Comparison of ENCODE assay signal across 38 mouse cellular contexts in the genomic region with DNA sequence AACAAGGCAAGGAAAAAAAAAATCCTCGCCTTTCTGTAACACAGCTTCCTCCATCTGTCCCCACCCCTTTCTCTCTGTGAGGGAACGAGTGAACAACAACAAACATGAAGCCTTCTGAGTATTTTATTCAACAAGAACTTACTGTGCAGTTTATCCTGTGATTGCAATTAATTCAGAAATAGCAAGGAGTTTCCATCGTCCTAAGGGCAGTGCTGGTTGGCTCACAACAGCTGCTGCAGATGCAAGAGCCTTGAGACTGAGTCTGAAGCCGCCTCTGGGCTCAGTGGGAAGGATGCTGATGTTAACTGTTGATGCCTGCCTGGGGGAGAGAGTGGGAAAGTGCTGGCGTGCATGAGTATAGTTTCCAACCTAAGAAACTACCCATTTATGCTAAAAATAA. TPM values are rescaled to one million over a fixed set of nuclear protein-coding genes. Genes with fewer than 3 reads are reported as not detected.
DNase-seq lines count a peak whose midpoint lies in the region; ATAC-seq lines count a peak whose summit lies in the region.
"Had no signal": no experiment of that assay in that cellular context is flagged by ENCODE, and none has a peak within 500 bp of the region (broad histone marks: within the 10 kb centered on the region; RNA-seq: fewer than 3 reads in every experiment).

No protein-coding gene starts in this region.

- H3K9ac ChIP-seq in forebrain, embryonic 16.5 days (replicated peaks; ENCODE audit: low read depth, low read length) = no peak overlapping the region
- H3K9ac ChIP-seq in forebrain, embryonic 14.5 days (ENCODE audit: low read length) = no peak overlapping the region
- H3K9ac ChIP-seq in hindbrain, embryonic 13.5 days = no peak overlapping the region
- no peak overlapping the region for H3K9ac ChIP-seq in hindbrain, embryonic 12.5 days
- no peak overlapping the region for H3K9ac ChIP-seq in neural tube, embryonic 13.5 days
- H3K9ac ChIP-seq: heart, embryonic 15.5 days; intestine, embryonic 15.5 days; limb, embryonic 15.5 days; liver, embryonic 13.5 days; neural tube, embryonic 15.5 days had no signal

- no peaks in the 10 kb centered on the region for H3K27me3 ChIP-seq in forebrain, embryonic 16.5 days (replicated peaks; ENCODE audit: control insufficient read depth, insufficient read depth, low read length)
- no peaks in the 10 kb centered on the region for H3K27me3 ChIP-seq in forebrain, embryonic 14.5 days (replicated peaks; ENCODE audit: control insufficient read depth, insufficient read depth, low read length)
- 0 out of 2 replicates have a peak, but pooled peaks cover 8% of the 10 kb centered on the region for H3K27me3 ChIP-seq in hindbrain, embryonic 13.5 days
- no peaks in the 10 kb centered on the region for H3K27me3 ChIP-seq in hindbrain, embryonic 12.5 days
- H3K27me3 ChIP-seq in neural tube, embryonic 13.5 days = peaks cover 10% of the 10 kb centered on the region
- H3K27me3 ChIP-seq: heart, embryonic 15.5 days; intestine, embryonic 15.5 days; limb, embryonic 15.5 days; liver, embryonic 13.5 days; neural tube, embryonic 15.5 days had no signal

- no peaks in the 10 kb centered on the region for H3K9me3 ChIP-seq in forebrain, embryonic 16.5 days (ENCODE audit: control insufficient read depth, low read length)
- H3K9me3 ChIP-seq in forebrain, embryonic 14.5 days (replicated peaks; ENCODE audit: control insufficient read depth, low read length) = no peaks in the 10 kb centered on the region
- no peaks in the 10 kb centered on the region for H3K9me3 ChIP-seq in hindbrain, embryonic 13.5 days
- H3K9me3 ChIP-seq in hindbrain, embryonic 12.5 days (replicated peaks) = no peaks in the 10 kb centered on the region
- H3K9me3 ChIP-seq in neural tube, embryonic 13.5 days = no peaks in the 10 kb centered on the region
- H3K9me3 ChIP-seq: heart, embryonic 15.5 days; intestine, embryonic 15.5 days; limb, embryonic 10.5 days; limb, embryonic 15.5 days; liver, embryonic 13.5 days; neural tube, embryonic 15.5 days had no signal

- no peak for DNase-seq in forebrain, embryonic 14.5 days (ENCODE audit: low spot score)
- DNase-seq in layer of hippocampus, adult 9-11 months = peak; percentile 34
- DNase-seq in layer of hippocampus, postnatal 36 days = no peak
- DNase-seq in neural tube, embryonic 10.5 days (ENCODE audit: extremely low spot score, low spot score) = no peak
- DNase-seq: adrenal gland, postnatal 25 days; cerebellum, adult 2 months; cerebellum, postnatal 14 days; gastrocnemius, postnatal 10 days; kidney, adult 2 months; liver, embryonic 13.5 days; lung, adult 2 months; lung, postnatal 14 days; retina, postnatal 1 day; right cerebral cortex, postnatal 14 days; thymus, postnatal 4 days had no signal

- H3K27ac ChIP-seq in forebrain, embryonic 16.5 days (ENCODE audit: low read length) = peak overlapping the region; percentile 75
- no peak overlapping the region for H3K27ac ChIP-seq in forebrain, embryonic 14.5 days (ENCODE audit: low read depth, low read length)
- peak overlapping the region; percentile 61; the same call in 1 of the 2 replicates for H3K27ac ChIP-seq in hindbrain, embryonic 13.5 days
- no peak overlapping the region for H3K27ac ChIP-seq in hindbrain, embryonic 12.5 days
- H3K27ac ChIP-seq in neural tube, embryonic 13.5 days (replicated peaks) = peak overlapping the region; percentile 2; the same call in 1 of the 2 replicates
- H3K27ac ChIP-seq: heart, embryonic 15.5 days; hindbrain, postnatal 0 days; intestine, embryonic 15.5 days; kidney, postnatal 0 days; limb, embryonic 10.5 days; limb, embryonic 15.5 days; liver, embryonic 13.5 days; neural tube, embryonic 15.5 days had no signal

- ATAC-seq in forebrain, embryonic 16.5 days = peak; percentile 30
- ATAC-seq in forebrain, embryonic 14.5 days = no peak
- ATAC-seq in hindbrain, embryonic 13.5 days (ENCODE audit: low FRiP score) = no peak
- no peak for ATAC-seq in hindbrain, embryonic 12.5 days (ENCODE audit: low FRiP score)
- no peak for ATAC-seq in neural tube, embryonic 13.5 days (ENCODE audit: low read depth)
- ATAC-seq: hindbrain, postnatal 0 days; intestine, embryonic 15.5 days; Patski had no signal

- 41% methylated on average over 5 of the region's 5 CpGs for WGBS in forebrain, embryonic 16.5 days
- 65% methylated on average over 5 of the region's 5 CpGs for WGBS in forebrain, embryonic 14.5 days
- WGBS in hindbrain, embryonic 13.5 days = 58% methylated on average over 5 of the region's 5 CpGs
- WGBS in hindbrain, embryonic 12.5 days = 66% methylated on average over 5 of the region's 5 CpGs
- WGBS in neural tube, embryonic 13.5 days = 61% methylated on average over 5 of the region's 5 CpGs

- H3K4me2 ChIP-seq in forebrain, embryonic 16.5 days (ENCODE audit: low read length) = no peak overlapping the region
- H3K4me2 ChIP-seq in forebrain, embryonic 14.5 days (ENCODE audit: low read length) = no peak overlapping the region
- no peak overlapping the region for H3K4me2 ChIP-seq in hindbrain, embryonic 13.5 days
- no peak overlapping the region for H3K4me2 ChIP-seq in hindbrain, embryonic 12.5 days (replicated peaks)
- no peak overlapping the region for H3K4me2 ChIP-seq in neural tube, embryonic 13.5 days
- H3K4me2 ChIP-seq: heart, embryonic 15.5 days; intestine, embryonic 15.5 days; limb, embryonic 15.5 days; liver, embryonic 13.5 days; neural tube, embryonic 15.5 days had no signal

- peaks cover 18% of the 10 kb centered on the region for H3K4me1 ChIP-seq in forebrain, embryonic 16.5 days (replicated peaks; ENCODE audit: control insufficient read depth, insufficient read depth, low read length)
- peaks cover 9% of the 10 kb centered on the region; the same call in 1 of the 2 replicates for H3K4me1 ChIP-seq in forebrain, embryonic 14.5 days (ENCODE audit: control insufficient read depth, insufficient read depth, low read length)
- H3K4me1 ChIP-seq in hindbrain, embryonic 13.5 days (replicated peaks) = peaks cover 38% of the 10 kb centered on the region
- H3K4me1 ChIP-seq in hindbrain, embryonic 12.5 days = peaks cover 18% of the 10 kb centered on the region
- peaks cover 48% of the 10 kb centered on the region for H3K4me1 ChIP-seq in neural tube, embryonic 13.5 days (replicated peaks)
- H3K4me1 ChIP-seq: liver, embryonic 13.5 days had no signal

- H3K4me3 ChIP-seq in forebrain, embryonic 16.5 days (replicated peaks; ENCODE audit: low read length) = no peak overlapping the region
- no peak overlapping the region for H3K4me3 ChIP-seq in forebrain, embryonic 14.5 days (ENCODE audit: low read depth, low read length)
- H3K4me3 ChIP-seq in hindbrain, embryonic 13.5 days = no peak overlapping the region
- H3K4me3 ChIP-seq in hindbrain, embryonic 12.5 days = no peak overlapping the region
- H3K4me3 ChIP-seq in neural tube, embryonic 13.5 days = no peak overlapping the region
- H3K4me3 ChIP-seq: erythroblast, embryonic 14.5 days; heart, embryonic 15.5 days; intestine, embryonic 15.5 days; limb, embryonic 10.5 days; limb, embryonic 15.5 days; liver, embryonic 13.5 days; neural tube, embryonic 15.5 days had no signal

- no peaks in the 10 kb centered on the region for H3K36me3 ChIP-seq in forebrain, embryonic 16.5 days (ENCODE audit: control insufficient read depth, insufficient read depth)
- no peaks in the 10 kb centered on the region for H3K36me3 ChIP-seq in forebrain, embryonic 14.5 days (ENCODE audit: control insufficient read depth, insufficient read depth, low read length)
- H3K36me3 ChIP-seq in hindbrain, embryonic 13.5 days = no peaks in the 10 kb centered on the region
- no peaks in the 10 kb centered on the region for H3K36me3 ChIP-seq in hindbrain, embryonic 12.5 days
- H3K36me3 ChIP-seq in neural tube, embryonic 13.5 days = no peaks in the 10 kb centered on the region
- H3K36me3 ChIP-seq: heart, embryonic 15.5 days; intestine, embryonic 15.5 days; limb, embryonic 10.5 days; limb, embryonic 15.5 days; liver, embryonic 13.5 days; neural tube, embryonic 15.5 days had no signal

RNA-seq across cellular contexts. Expression of gene Prok1, which starts 18.4 kb away (rescaled TPM):
- polyA plus RNA-seq in forebrain, embryonic 16.5 days (2015; fragmentation: Nextera tagmentation; extraction: Ambion mirVana) = 0.19 TPM in 1 of 2 replicates, not detected in the other
- polyA plus RNA-seq in forebrain, embryonic 14.5 days (2014; fragmentation: Nextera tagmentation; extraction: Ambion mirVana) = not detected in 2 replicates
- polyA plus RNA-seq in hindbrain, embryonic 13.5 days (2015; fragmentation: Nextera tagmentation; extraction: Ambion mirVana) = 0.10 and 0.32 TPM in 2 replicates
- polyA plus RNA-seq in hindbrain, embryonic 12.5 days (2016; fragmentation: Nextera tagmentation; extraction: Ambion mirVana) = not detected in 2 replicates
- total RNA-seq in layer of hippocampus, postnatal 36 days (2021) = not detected
- not detected in 2 replicates for polyA plus RNA-seq in neural tube, embryonic 13.5 days (2015; fragmentation: Nextera tagmentation; extraction: Ambion mirVana)
- total RNA-seq: heart, postnatal 25 days; layer of hippocampus, postnatal 14 days; MEL had no signal
- polyA plus RNA-seq: embryonic facial prominence, embryonic 14.5 days; erythroblast, embryonic 14.5 days; heart, embryonic 15.5 days; intestine, embryonic 15.5 days; limb, embryonic 10.5 days; liver, embryonic 13.5 days; lung, adult 2 months; Patski; small intestine, adult 2 months; stomach, embryonic 14.5 days; testis, adult 2 months had no signal

RNA-seq across cellular contexts. Expression of gene Lamtor5, which starts 20.7 kb away (rescaled TPM):
- 208 and 220 TPM in 2 replicates for polyA plus RNA-seq in forebrain, embryonic 16.5 days (2015; fragmentation: Nextera tagmentation; extraction: Ambion mirVana)
- polyA plus RNA-seq in forebrain, embryonic 14.5 days (2014; fragmentation: Nextera tagmentation; extraction: Ambion mirVana) = 242 and 292 TPM in 2 replicates
- polyA plus RNA-seq in hindbrain, embryonic 13.5 days (2015; fragmentation: Nextera tagmentation; extraction: Ambion mirVana) = 200 TPM in 2 replicates
- polyA plus RNA-seq in hindbrain, embryonic 12.5 days (2016; fragmentation: Nextera tagmentation; extraction: Ambion mirVana) = 157 and 177 TPM in 2 replicates
- total RNA-seq in layer of hippocampus, postnatal 36 days (2021) = 10 to 100 TPM; 64.0 to 79.4 TPM
- polyA plus RNA-seq in neural tube, embryonic 13.5 days (2015; fragmentation: Nextera tagmentation; extraction: Ambion mirVana) = 220 and 227 TPM in 2 replicates

RNA-seq across cellular contexts. Expression of gene A630076J17Rik, which starts 27.5 kb away (rescaled TPM):
- not detected in 2 replicates for polyA plus RNA-seq in forebrain, embryonic 16.5 days (2015; fragmentation: Nextera tagmentation; extraction: Ambion mirVana)
- not detected in 2 replicates for polyA plus RNA-seq in forebrain, embryonic 14.5 days (2014; fragmentation: Nextera tagmentation; extraction: Ambion mirVana)
- polyA plus RNA-seq in hindbrain, embryonic 13.5 days (2015; fragmentation: Nextera tagmentation; extraction: Ambion mirVana) = not detected in 2 replicates
- polyA plus RNA-seq in hindbrain, embryonic 12.5 days (2016; fragmentation: Nextera tagmentation; extraction: Ambion mirVana) = not detected in 2 replicates
- total RNA-seq in layer of hippocampus, postnatal 36 days (2021) = not detected
- not detected in 2 replicates for polyA plus RNA-seq in neural tube, embryonic 13.5 days (2015; fragmentation: Nextera tagmentation; extraction: Ambion mirVana)
- total RNA-seq: adrenal gland, adult 18-20 months; adrenal gland, postnatal 25 days; gastrocnemius, postnatal 10 days; heart, postnatal 25 days; hindbrain, postnatal 0 days; layer of hippocampus, postnatal 14 days; MEL had no signal
- polyA plus RNA-seq: cerebellum, adult 2 months; cortical plate, adult 2 months; embryonic facial prominence, embryonic 14.5 days; erythroblast, embryonic 14.5 days; hindbrain, postnatal 0 days; intestine, embryonic 15.5 days; kidney, adult 2 months; kidney, postnatal 0 days; large intestine, adult 2 months; limb, embryonic 10.5 days; limb, embryonic 15.5 days; liver, embryonic 13.5 days; lung, adult 2 months; neural tube, embryonic 15.5 days; Patski; small intestine, adult 2 months; testis, adult 2 months had no signal

RNA-seq across cellular contexts. Expression of gene Slc16a4, which starts 33.1 kb away (rescaled TPM):
- 2.4 and 2.8 TPM in 2 replicates for polyA plus RNA-seq in forebrain, embryonic 16.5 days (2015; fragmentation: Nextera tagmentation; extraction: Ambion mirVana)
- 2.2 and 2.6 TPM in 2 replicates for polyA plus RNA-seq in forebrain, embryonic 14.5 days (2014; fragmentation: Nextera tagmentation; extraction: Ambion mirVana)
- 2.3 and 2.5 TPM in 2 replicates for polyA plus RNA-seq in hindbrain, embryonic 13.5 days (2015; fragmentation: Nextera tagmentation; extraction: Ambion mirVana)
- 5.4 and 5.5 TPM in 2 replicates for polyA plus RNA-seq in hindbrain, embryonic 12.5 days (2016; fragmentation: Nextera tagmentation; extraction: Ambion mirVana)
- 1 to 10 TPM in 1 of 2 experiments, under 1 TPM in 1; 0.86 to 1.1 TPM for total RNA-seq in layer of hippocampus, postnatal 36 days (2021)
- polyA plus RNA-seq in neural tube, embryonic 13.5 days (2015; fragmentation: Nextera tagmentation; extraction: Ambion mirVana) = 1.9 and 2.0 TPM in 2 replicates
- polyA plus RNA-seq: erythroblast, embryonic 14.5 days; small intestine, adult 2 months had no signal

RNA-seq across cellular contexts. Expression of gene Cym, which starts 36.4 kb away (rescaled TPM):
- not detected in 2 replicates for polyA plus RNA-seq in forebrain, embryonic 16.5 days (2015; fragmentation: Nextera tagmentation; extraction: Ambion mirVana)
- not detected in 2 replicates for polyA plus RNA-seq in forebrain, embryonic 14.5 days (2014; fragmentation: Nextera tagmentation; extraction: Ambion mirVana)
- polyA plus RNA-seq in hindbrain, embryonic 13.5 days (2015; fragmentation: Nextera tagmentation; extraction: Ambion mirVana) = 0.13 and 6.0 TPM in 2 replicates
- not detected in 2 replicates for polyA plus RNA-seq in hindbrain, embryonic 12.5 days (2016; fragmentation: Nextera tagmentation; extraction: Ambion mirVana)
- total RNA-seq in layer of hippocampus, postnatal 36 days (2021) = under 1 TPM in 1 of 2 experiments, not detected in 1; 0.30 TPM
- polyA plus RNA-seq in neural tube, embryonic 13.5 days (2015; fragmentation: Nextera tagmentation; extraction: Ambion mirVana) = 0.27 and 1.2 TPM in 2 replicates
- total RNA-seq: layer of hippocampus, postnatal 14 days had no signal
- polyA plus RNA-seq: cerebellum, adult 2 months; embryonic facial prominence, embryonic 14.5 days; erythroblast, embryonic 14.5 days; hindbrain, postnatal 0 days; limb, embryonic 10.5 days; Patski; testis, adult 2 months had no signal

Comparison
In these comparisons a context has a peak if more than half of its experiments do, and no peak if none do; other contexts are left out.
1. H3K27ac ChIP-seq: peak in forebrain, embryonic 16.5 days (single experiment), hindbrain, embryonic 13.5 days (single experiment) and neural tube, embryonic 13.5 days (single experiment); none in forebrain, embryonic 14.5 days (single experiment) and hindbrain, embryonic 12.5 days (single experiment).